Mouse (Mus musculus) small intestine, adult 2 months (tissue): Measurements from ENCODE around the gene Nfam1. TPM values are rescaled to one million over a fixed set of nuclear protein-coding genes. Genes with fewer than 3 reads are reported as not detected.

ENCODE experiments used
- H3K27ac ChIP-seq: fragments of 200-500 bp; 2 replicates; pipeline ENCODE4 v1.5.1; 2012; ENCODE audit warnings: low read depth, low read length, control low read depth, inconsistent platforms; ENCODE audit not compliant: insufficient read depth
- H3K27me3 ChIP-seq: fragments of 200-500 bp; 2 replicates; pipeline ENCODE4 v1.6.1; 2012; ENCODE audit warnings: mild to moderate bottlenecking, moderate library complexity, low read length, inconsistent platforms; ENCODE audit not compliant: control insufficient read depth, insufficient read depth
- H3K36me3 ChIP-seq: fragments of 200-500 bp; 2 replicates; pipeline ENCODE4 v1.6.1; 2012; ENCODE audit warnings: mild to moderate bottlenecking, low read length, control low read depth, inconsistent platforms; ENCODE audit not compliant: control insufficient read depth, insufficient read depth
- H3K4me1 ChIP-seq: fragments of 200-500 bp; 2 replicates; pipeline ENCODE4 v1.6.1; 2012; ENCODE audit warnings: low read length, inconsistent platforms, mixed read lengths; ENCODE audit not compliant: control insufficient read depth, insufficient read depth, insufficient read length
- H3K4me3 ChIP-seq: fragments of 200-500 bp; 2 replicates; pipeline ENCODE4 v1.5.1; 2012; ENCODE audit warnings: low read depth, mild to moderate bottlenecking, control low read depth, inconsistent platforms, low read length, moderate library complexity
- CTCF ChIP-seq: fragments of 200-500 bp; IDR thresholded peaks from 2 replicates; pipeline ENCODE4 v1.5.1; 2012; ENCODE audit warnings: low read depth, mild to moderate bottlenecking, control low read depth, inconsistent platforms, low read length, moderate library complexity, mixed read lengths; ENCODE audit not compliant: insufficient replicate concordance, insufficient read length; ENCODE audit errors: extremely low read depth
- POLR2A ChIP-seq: fragments of 200-500 bp; IDR thresholded peaks from 2 replicates; pipeline ENCODE4 v1.6.1; 2012; ENCODE audit warnings: low read depth, mild to moderate bottlenecking, control low read depth, inconsistent platforms, low read length, moderate library complexity
- WGBS: fragments of 180-500 bp; shearing (Covaris S2); methylation state at CpG from one replicate; pipeline ENCODE4 v1.1.7; 2018; 5-methylcytosine and 5-hydroxymethylcytosine counted together
- polyA plus RNA-seq: library from polyadenylated mRNA; depleted of rRNA; stranded (reverse); fragments of >200 nt; gene quantifications from 2 replicates; pipeline ENCODE4 v1.2.3, GENCODE M21; 2012

The Nfam1 gene
- polyA plus RNA-seq, 1 experiment: 2.1 TPM

GRCm38 (mm10) chr15:82981676-82982520, 51.2 kb downstream of the Nfam1 start:
- Histone ChIP-seq H3K4me1 (no peaks in the 10 kb centered on the region), H3K27ac (no peak overlapping the region), H3K36me3 (no peaks in the 10 kb centered on the region), H3K4me3 (no peak overlapping the region), H3K27me3 (0 out of 2 replicates have a peak, but pooled peaks cover 4% of the 10 kb centered on the region)
- TF ChIP-seq CTCF (no peak), POLR2A (no peak)
- 59% methylated on average over 15 of the region's 15 CpGs for WGBS

DNA sequence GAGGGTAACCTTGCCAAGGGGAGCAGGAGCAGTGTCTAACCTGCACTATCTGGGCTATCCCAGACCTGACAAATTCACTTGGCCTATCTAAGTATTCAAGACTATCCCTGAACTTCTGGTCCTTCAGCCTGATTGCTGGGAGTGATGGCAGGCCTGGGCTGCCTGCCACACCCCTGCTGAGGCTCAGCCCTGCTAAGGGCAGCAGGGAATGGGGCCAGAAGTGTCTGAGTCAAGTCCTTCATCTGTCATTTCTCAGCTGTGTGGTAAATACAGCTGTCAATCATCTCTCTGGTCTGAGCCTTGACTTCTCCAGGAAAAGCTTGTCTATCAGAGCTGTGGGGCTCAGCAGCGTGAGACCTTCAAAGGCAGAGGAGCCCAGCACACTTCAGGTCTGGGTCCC, 53.6 kb downstream of the Nfam1 start:
- H3K27me3 ChIP-seq: 0 out of 2 replicates have a peak, but pooled peaks cover 4% of the 10 kb centered on the region
- H3K4me1 ChIP-seq: no peaks in the 10 kb centered on the region
- no peak overlapping the region for H3K27ac ChIP-seq
- TF ChIP-seq CTCF: no peak
- no peak for TF ChIP-seq POLR2A
- no peaks in the 10 kb centered on the region for H3K36me3 ChIP-seq
- no peak overlapping the region for H3K4me3 ChIP-seq
- 87% methylated on average over 1 of the region's 1 CpGs for WGBS

DNA sequence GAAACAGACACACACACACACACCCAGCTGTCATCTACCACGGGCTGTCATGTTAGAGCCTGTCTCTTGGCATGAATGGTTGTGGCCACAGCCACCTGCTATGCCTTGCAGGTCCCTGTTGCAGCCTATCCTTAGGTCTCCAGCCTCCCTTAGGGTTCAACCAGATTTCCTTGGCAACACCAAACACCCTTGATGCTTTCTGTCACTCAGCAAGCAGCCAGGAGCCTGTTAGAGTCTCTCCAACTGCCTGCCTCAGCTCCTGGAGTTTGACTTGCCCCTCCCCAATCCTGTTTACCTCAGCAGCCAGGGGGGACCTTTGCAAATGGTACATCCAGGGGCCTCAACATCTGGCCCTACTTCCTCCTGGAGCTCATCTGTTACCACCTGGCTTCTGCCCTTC, 58.6 kb downstream of the Nfam1 start:
- Histone ChIP-seq H3K4me3 (no peak overlapping the region), H3K36me3 (no peaks in the 10 kb centered on the region), H3K27ac (no peak overlapping the region), H3K4me1 (no peaks in the 10 kb centered on the region), H3K27me3 (no peaks in the 10 kb centered on the region)
- TF ChIP-seq POLR2A (no peak), CTCF (no peak)
- 58% methylated on average over 1 of the region's 1 CpGs for WGBS

DNA sequence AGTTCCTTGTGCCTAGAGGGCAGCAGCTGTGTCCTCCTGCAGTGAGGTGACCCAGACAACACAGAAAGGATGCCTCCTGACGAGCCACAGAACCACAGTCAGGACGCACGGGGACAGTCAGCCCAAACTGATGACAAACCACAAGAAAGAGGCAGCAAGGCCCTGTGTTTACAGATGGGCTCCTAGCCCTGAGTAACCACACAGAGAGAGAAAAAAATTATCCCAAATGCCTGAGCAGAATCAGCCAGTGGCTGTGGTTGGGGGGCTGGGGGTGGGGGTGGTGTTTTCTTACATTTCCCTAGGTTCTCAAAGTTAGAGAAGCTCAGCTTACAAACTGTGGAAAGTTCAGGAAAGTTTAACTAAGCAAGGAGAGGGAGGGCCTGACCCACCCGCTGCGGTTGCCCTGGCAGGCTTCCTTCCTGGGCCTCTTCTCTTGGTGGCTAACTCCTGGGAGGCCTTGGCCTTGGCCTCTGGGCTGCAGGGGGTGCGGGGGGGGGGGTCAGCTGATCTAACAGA, 63.8 kb downstream of the Nfam1 start:
- no peak for TF ChIP-seq POLR2A
- no peak for TF ChIP-seq CTCF
- H3K4me1 ChIP-seq: no peaks in the 10 kb centered on the region
- peaks cover 11% of the 10 kb centered on the region; the same call in 1 of the 2 replicates for H3K27me3 ChIP-seq
- no peaks in the 10 kb centered on the region for H3K36me3 ChIP-seq
- H3K4me3 ChIP-seq: no peak overlapping the region
- WGBS: 63% methylated on average over 6 of the region's 6 CpGs
- no peak overlapping the region for H3K27ac ChIP-seq

DNA sequence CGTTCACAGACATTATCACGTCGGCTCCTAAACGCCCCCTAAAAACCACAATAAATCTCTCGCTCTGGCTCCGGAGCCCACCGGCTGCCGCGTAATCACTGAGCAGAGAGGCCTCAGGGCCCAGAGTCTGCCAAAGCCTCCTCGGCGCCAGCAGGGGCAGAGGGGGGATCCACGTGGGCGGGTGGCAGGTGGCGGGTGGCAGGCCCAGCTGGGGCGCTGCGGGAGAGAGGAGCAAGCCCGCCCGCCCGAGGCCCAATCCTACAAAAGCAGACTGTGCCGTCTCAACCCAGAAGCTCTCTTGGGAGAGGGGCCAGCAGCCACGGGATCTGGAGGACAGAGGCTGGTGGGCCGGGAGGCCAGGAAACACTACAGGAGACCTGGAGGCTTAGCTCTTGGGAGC, 64.7 kb downstream of the Nfam1 start:
- no peak overlapping the region for H3K4me3 ChIP-seq

DNA sequence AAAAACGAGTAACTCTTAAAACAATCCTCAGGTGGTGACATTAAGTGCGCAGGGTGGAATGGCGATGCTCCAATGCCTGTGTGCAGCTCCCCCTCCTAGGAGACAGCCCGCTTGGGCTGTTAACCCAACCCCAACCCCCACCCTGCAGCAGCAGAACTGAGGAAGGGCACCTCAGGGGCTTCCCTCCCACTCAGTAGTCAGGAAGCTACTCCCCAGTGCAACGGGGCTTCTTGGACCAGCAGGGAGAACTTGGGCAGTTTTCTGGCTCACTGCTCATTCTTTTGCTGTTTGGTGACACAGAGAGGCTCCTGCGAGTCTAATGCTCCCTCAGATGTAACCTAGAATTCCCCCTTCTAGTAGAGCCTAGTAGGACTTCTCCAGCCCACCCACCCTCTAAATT, 65.2 kb downstream of the Nfam1 start:
- no peaks in the 10 kb centered on the region for H3K4me1 ChIP-seq
- WGBS: 62% methylated on average over 6 of the region's 6 CpGs
- H3K36me3 ChIP-seq: no peaks in the 10 kb centered on the region
- peaks cover 21% of the 10 kb centered on the region for H3K27me3 ChIP-seq
- H3K27ac ChIP-seq: no peak overlapping the region
- no peak overlapping the region for H3K4me3 ChIP-seq
- no peak for TF ChIP-seq CTCF
- no peak for TF ChIP-seq POLR2A

More for the DNA sequence above, 64.7 kb downstream of the Nfam1 start:
- WGBS: 29% methylated on average over 22 of the region's 22 CpGs
- TF ChIP-seq POLR2A (no peak), CTCF (no peak)
- Histone ChIP-seq H3K36me3 (no peaks in the 10 kb centered on the region), H3K4me1 (no peaks in the 10 kb centered on the region), H3K27me3 (peaks cover 17% of the 10 kb centered on the region; the same call in 1 of the 2 replicates), H3K27ac (no peak overlapping the region)

- no peaks in the 10 kb centered on the region for H3K4me1 ChIP-seq
- no peak for TF ChIP-seq POLR2A
- WGBS: 80% methylated on average over 14 of the region's 14 CpGs
- no peaks in the 10 kb centered on the region for H3K36me3 ChIP-seq
- no peak overlapping the region for H3K27ac ChIP-seq
- H3K27me3 ChIP-seq: peaks cover 41% of the 10 kb centered on the region
- no peak overlapping the region for H3K4me3 ChIP-seq
Measured at GRCm38 (mm10) chr15:82964266-82964825, 68.8 kb downstream of the Nfam1 start.
